Mouse (Mus musculus): Measurements from ENCODE around the gene Tln2.

- TF ChIP-seq TAL1 (IDR thresholded peaks at IDR 0.05; ENCODE audit: low read length) (no peak), GATA1 (IDR thresholded peaks at IDR 0.05; ENCODE audit: low read length) (no peak)
Measured at GRCm38 (mm10) chr9:67602347-67602746, 42.8 kb upstream of the Tln2 start.
